Mouse (Mus musculus) right cerebral cortex, postnatal 10 days (tissue): Measurements from ENCODE around the gene Magi1.
A peak's percentile ranks its signal among the peaks of the same experiment; 100 is the strongest.
"Not testable (repeated sequence)": the region's sequence is repeated elsewhere in the genome, so short reads cannot be mapped to it uniquely, and the experiment has no call there.

ENCODE experiments used
- DNase-seq, 2 experiments: peaks; one replicate each; pipeline ENCODE4 v3.0.0; 2021; ENCODE audit warnings: low spot score in 2 of 2

Gene Magi1

DNA sequence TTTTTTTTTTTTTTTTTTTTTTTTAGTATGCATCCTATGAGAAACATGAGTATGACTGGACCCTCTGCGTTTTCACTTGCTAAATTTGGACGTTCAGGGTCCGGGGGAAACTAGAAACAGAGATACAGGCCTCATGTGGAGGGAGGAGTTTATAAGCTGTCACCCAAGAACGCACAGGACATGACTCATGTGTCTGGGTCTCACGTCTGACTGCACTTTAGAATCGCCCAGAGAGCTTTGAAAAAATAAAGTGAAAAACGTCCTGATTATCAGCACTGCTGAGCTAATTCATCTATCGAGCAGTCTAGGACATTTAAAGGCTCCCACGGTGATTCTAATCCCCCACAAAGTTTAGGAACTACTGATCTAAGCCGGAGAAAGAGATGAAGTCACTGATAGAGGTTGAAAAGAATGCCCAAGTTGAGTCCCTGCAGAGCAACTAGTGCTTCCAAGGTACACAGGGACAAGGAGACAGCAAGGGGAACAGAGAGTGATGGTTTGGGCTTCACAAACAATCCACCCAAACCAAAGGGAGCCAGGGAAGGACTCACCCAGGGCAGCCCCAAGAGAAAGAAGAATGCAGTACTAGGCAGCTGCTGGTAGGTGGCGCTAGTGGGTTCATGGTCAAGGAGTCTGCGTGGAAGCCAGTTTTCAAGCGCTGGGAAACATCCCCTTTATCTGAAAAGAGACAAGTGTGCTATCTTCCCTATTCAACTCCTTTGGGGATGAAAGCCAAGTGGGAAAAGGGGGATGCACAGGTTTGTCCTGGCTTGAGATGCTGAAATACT, 626.3 kb downstream of the Magi1 start:
- DNase-seq = peak in 1 of 2 experiments; percentile 60

DNA sequence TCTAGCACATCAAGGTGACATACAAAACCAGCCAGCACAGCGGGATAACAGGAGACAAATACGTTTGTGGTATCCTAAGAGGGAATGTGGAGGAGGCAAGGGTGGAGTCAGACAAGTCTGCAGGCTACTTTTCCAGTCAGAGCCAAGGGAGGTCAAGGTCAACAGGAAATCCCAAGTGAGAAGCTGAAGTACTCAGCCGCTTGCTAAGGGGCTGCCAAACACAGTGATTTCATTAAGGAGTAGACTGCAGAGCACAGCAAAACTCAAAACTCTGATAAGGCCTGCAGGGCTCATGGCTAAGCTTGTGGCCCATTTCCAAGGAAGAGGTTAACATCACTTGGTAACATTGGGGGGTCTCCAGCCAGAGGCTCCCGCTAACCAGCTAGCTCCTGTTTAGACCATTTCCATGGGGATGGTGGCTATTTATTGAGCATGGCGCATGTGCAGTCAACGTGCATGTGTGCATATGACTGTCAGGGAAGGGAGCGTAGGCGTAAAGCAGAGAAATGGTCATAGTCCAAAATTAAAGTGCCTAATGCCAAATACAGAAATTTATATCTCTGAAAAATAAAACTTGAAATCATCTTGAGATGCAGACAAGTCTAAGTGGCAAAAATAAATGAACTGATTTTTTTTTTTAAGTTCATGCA, 635.0 kb downstream of the Magi1 start:
- DNase-seq = peak; percentile 31 to 57

DNA sequence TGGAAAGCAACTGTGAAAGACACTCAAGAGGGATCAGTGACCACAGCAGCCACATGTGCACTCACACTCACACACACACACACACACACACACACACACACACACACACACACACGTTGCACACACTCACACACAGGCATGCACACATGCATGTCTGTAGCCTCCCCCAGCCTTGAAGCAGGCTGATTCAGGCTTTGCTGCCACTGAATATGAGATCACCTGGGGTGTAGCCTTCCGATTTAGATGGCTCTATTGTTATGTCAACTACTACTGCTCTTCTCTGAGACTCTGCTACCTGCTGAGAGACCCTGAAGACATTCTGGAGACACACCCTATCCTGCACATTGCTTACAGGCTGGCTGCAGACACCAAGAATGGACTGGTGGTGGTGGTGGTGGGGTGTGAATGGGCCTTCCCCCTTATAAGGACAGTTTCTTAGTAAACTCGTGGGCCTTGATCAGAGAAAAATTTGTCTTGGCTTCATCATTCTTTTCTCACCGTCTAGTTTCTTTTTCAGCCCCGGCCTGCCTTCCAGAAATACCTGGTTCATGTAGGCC, 653.9 kb downstream of the Magi1 start:
- DNase-seq = not testable (repeated sequence)

GRCm38 (mm10) chr6:93627200-93627599, 656.5 kb downstream of the Magi1 start:
- DNase-seq = no peak
